Mouse (Mus musculus): Measurements from ENCODE around the gene Dgkh. TPM values are rescaled to one million over a fixed set of nuclear protein-coding genes. Genes with fewer than 3 reads are reported as not detected.

Gene Dgkh
- polyA plus RNA-seq, 1 experiment: 49.3 TPM

- Histone ChIP-seq H3K27ac (ENCODE audit: control insufficient read depth, insufficient read depth, low read depth, low read length) (no peak overlapping the region), H3K4me3 (ENCODE audit: control insufficient read depth, low read depth, low read length) (no peak overlapping the region), H3K4me1 (ENCODE audit: control insufficient read depth, insufficient read depth, low read length) (no peaks in the 10 kb centered on the region), H3K27me3 (ENCODE audit: control insufficient read depth, insufficient read depth, low read length) (no peaks in the 10 kb centered on the region), H3K36me3 (ENCODE audit: control insufficient read depth, insufficient read depth, low read length) (no peaks in the 10 kb centered on the region)
- TF ChIP-seq CTCF (IDR thresholded peaks at IDR 0.05; ENCODE audit: control insufficient read depth, insufficient read depth, insufficient replicate concordance, low read depth, low read length) (no peak), POLR2A (IDR thresholded peaks at IDR 0.05; ENCODE audit: control insufficient read depth, low read depth, low read length) (no peak)
These were observed 139.6 kb downstream of the Dgkh start for GRCm38 (mm10) chr14:78592965-78593364.

- H3K4me3 ChIP-seq (ENCODE audit: control insufficient read depth, low read depth, low read length): no peak overlapping the region
- no peaks in the 10 kb centered on the region for H3K4me1 ChIP-seq (ENCODE audit: control insufficient read depth, insufficient read depth, low read length)
- no peaks in the 10 kb centered on the region for H3K27me3 ChIP-seq (ENCODE audit: control insufficient read depth, insufficient read depth, low read length)
- TF ChIP-seq POLR2A (IDR thresholded peaks at IDR 0.05; ENCODE audit: control insufficient read depth, low read depth, low read length) (no peak), CTCF (IDR thresholded peaks at IDR 0.05; ENCODE audit: control insufficient read depth, insufficient read depth, insufficient replicate concordance, low read depth, low read length) (no peak)
- no peaks in the 10 kb centered on the region for H3K36me3 ChIP-seq (ENCODE audit: control insufficient read depth, insufficient read depth, low read length)
- H3K27ac ChIP-seq (ENCODE audit: control insufficient read depth, insufficient read depth, low read depth, low read length): no peak overlapping the region
These were observed 142.2 kb downstream of the Dgkh start for GRCm38 (mm10) chr14:78590335-78590734.

- TF ChIP-seq CTCF (IDR thresholded peaks at IDR 0.05; ENCODE audit: control insufficient read depth, insufficient read depth, insufficient replicate concordance, low read depth, low read length): no peak
These were observed 148.4 kb downstream of the Dgkh start for GRCm38 (mm10) chr14:78584222-78584621.

GRCm38 (mm10) chr14:78583168-78583567 lies 149.4 kb downstream of the Dgkh start:
- Histone ChIP-seq H3K4me1 (ENCODE audit: control insufficient read depth, insufficient read depth, low read length) (peaks cover 3% of the 10 kb centered on the region; the same call in 1 of the 2 replicates), H3K27me3 (ENCODE audit: control insufficient read depth, insufficient read depth, low read length) (no peaks in the 10 kb centered on the region), H3K27ac (ENCODE audit: control insufficient read depth, insufficient read depth, low read depth, low read length) (no peak overlapping the region), H3K4me3 (ENCODE audit: control insufficient read depth, low read depth, low read length) (no peak overlapping the region), H3K36me3 (ENCODE audit: control insufficient read depth, insufficient read depth, low read length) (no peaks in the 10 kb centered on the region)
- TF ChIP-seq POLR2A (IDR thresholded peaks at IDR 0.05; ENCODE audit: control insufficient read depth, low read depth, low read length) (no peak), CTCF (IDR thresholded peaks at IDR 0.05; ENCODE audit: control insufficient read depth, insufficient read depth, insufficient replicate concordance, low read depth, low read length) (no peak)

More at GRCm38 (mm10) chr14:78584222-78584621, 148.4 kb downstream of the Dgkh start:
- H3K4me3 ChIP-seq (ENCODE audit: control insufficient read depth, low read depth, low read length): no peak overlapping the region
- H3K27me3 ChIP-seq (ENCODE audit: control insufficient read depth, insufficient read depth, low read length): no peaks in the 10 kb centered on the region
- no peak overlapping the region for H3K27ac ChIP-seq (ENCODE audit: control insufficient read depth, insufficient read depth, low read depth, low read length)
- no peaks in the 10 kb centered on the region for H3K4me1 ChIP-seq (ENCODE audit: control insufficient read depth, insufficient read depth, low read length)
- H3K36me3 ChIP-seq (ENCODE audit: control insufficient read depth, insufficient read depth, low read length): no peaks in the 10 kb centered on the region

GRCm38 (mm10) chr14:78575899-78576298 lies 156.7 kb downstream of the Dgkh start:
- TF ChIP-seq POLR2A (IDR thresholded peaks at IDR 0.05; ENCODE audit: control insufficient read depth, low read depth, low read length): no peak
- TF ChIP-seq CTCF (IDR thresholded peaks at IDR 0.05; ENCODE audit: control insufficient read depth, insufficient read depth, insufficient replicate concordance, low read depth, low read length): peak; percentile 11; the same call in 1 of the 2 replicates
- Histone ChIP-seq H3K4me1 (ENCODE audit: control insufficient read depth, insufficient read depth, low read length) (peaks cover 3% of the 10 kb centered on the region; the same call in 1 of the 2 replicates), H3K36me3 (ENCODE audit: control insufficient read depth, insufficient read depth, low read length) (no peaks in the 10 kb centered on the region), H3K4me3 (ENCODE audit: control insufficient read depth, low read depth, low read length) (no peak overlapping the region), H3K27ac (ENCODE audit: control insufficient read depth, insufficient read depth, low read depth, low read length) (no peak overlapping the region), H3K27me3 (ENCODE audit: control insufficient read depth, insufficient read depth, low read length) (no peaks in the 10 kb centered on the region)

- Histone ChIP-seq H3K27ac (ENCODE audit: control insufficient read depth, insufficient read depth, low read depth, low read length) (no peak overlapping the region), H3K4me1 (ENCODE audit: control insufficient read depth, insufficient read depth, low read length) (no peaks in the 10 kb centered on the region), H3K27me3 (ENCODE audit: control insufficient read depth, insufficient read depth, low read length) (no peaks in the 10 kb centered on the region), H3K36me3 (ENCODE audit: control insufficient read depth, insufficient read depth, low read length) (no peaks in the 10 kb centered on the region), H3K4me3 (ENCODE audit: control insufficient read depth, low read depth, low read length) (no peak overlapping the region)
- no peak for TF ChIP-seq POLR2A (IDR thresholded peaks at IDR 0.05; ENCODE audit: control insufficient read depth, low read depth, low read length)
- no peak for TF ChIP-seq CTCF (IDR thresholded peaks at IDR 0.05; ENCODE audit: control insufficient read depth, insufficient read depth, insufficient replicate concordance, low read depth, low read length)
These were observed 164.2 kb downstream of the Dgkh start for GRCm38 (mm10) chr14:78568410-78568809.

- H3K4me3 ChIP-seq (ENCODE audit: control insufficient read depth, low read depth, low read length): no peak overlapping the region
- H3K36me3 ChIP-seq (ENCODE audit: control insufficient read depth, insufficient read depth, low read length): no peaks in the 10 kb centered on the region
- no peaks in the 10 kb centered on the region for H3K4me1 ChIP-seq (ENCODE audit: control insufficient read depth, insufficient read depth, low read length)
- H3K27ac ChIP-seq (ENCODE audit: control insufficient read depth, insufficient read depth, low read depth, low read length): no peak overlapping the region
- no peaks in the 10 kb centered on the region for H3K27me3 ChIP-seq (ENCODE audit: control insufficient read depth, insufficient read depth, low read length)
- TF ChIP-seq CTCF (IDR thresholded peaks at IDR 0.05; ENCODE audit: control insufficient read depth, insufficient read depth, insufficient replicate concordance, low read depth, low read length) (no peak), POLR2A (IDR thresholded peaks at IDR 0.05; ENCODE audit: control insufficient read depth, low read depth, low read length) (no peak)
These were observed 166.1 kb downstream of the Dgkh start for GRCm38 (mm10) chr14:78566431-78566830.

GRCm38 (mm10) chr14:78564292-78564691 lies 168.3 kb downstream of the Dgkh start:
- Histone ChIP-seq H3K4me3 (ENCODE audit: control insufficient read depth, low read depth, low read length) (no peak overlapping the region), H3K36me3 (ENCODE audit: control insufficient read depth, insufficient read depth, low read length) (no peaks in the 10 kb centered on the region), H3K4me1 (ENCODE audit: control insufficient read depth, insufficient read depth, low read length) (no peaks in the 10 kb centered on the region), H3K27me3 (ENCODE audit: control insufficient read depth, insufficient read depth, low read length) (no peaks in the 10 kb centered on the region), H3K27ac (ENCODE audit: control insufficient read depth, insufficient read depth, low read depth, low read length) (no peak overlapping the region)
- no peak for TF ChIP-seq CTCF (IDR thresholded peaks at IDR 0.05; ENCODE audit: control insufficient read depth, insufficient read depth, insufficient replicate concordance, low read depth, low read length)
- TF ChIP-seq POLR2A (IDR thresholded peaks at IDR 0.05; ENCODE audit: control insufficient read depth, low read depth, low read length): no peak
